Mouse (Mus musculus) limb, embryonic 15.5 days (tissue): ENCODE results near the gene 2210408I21Rik. TPM values are rescaled to one million over a fixed set of nuclear protein-coding genes. Genes with fewer than 3 reads are reported as not detected.

Experiments used
- ATAC-seq: fragments of 200-750 bp; cut with Nextera tagmentation; 2 replicates; pipeline ENCODE4 v1.8.0; 2017; ENCODE audit warnings: low read depth, moderate TSS enrichment; ENCODE audit not compliant: insufficient number of reproducible peaks, low FRiP score, low TSS enrichment
- H3K27ac ChIP-seq: fragments of 300-500 bp; sonication (generic); 2 replicates; pipeline ENCODE4 v1.5.1; 2015; ENCODE audit warnings: moderate library complexity, mild to moderate bottlenecking, inconsistent platforms
- H3K27me3 ChIP-seq: fragments of 300-500 bp; sonication (generic); 2 replicates; pipeline ENCODE4 v1.6.1; 2015; ENCODE audit warnings: inconsistent platforms
- H3K36me3 ChIP-seq: fragments of 300-500 bp; sonication (generic); 2 replicates; pipeline ENCODE4 v1.6.1; 2015; ENCODE audit warnings: inconsistent platforms
- H3K4me1 ChIP-seq: fragments of 300-500 bp; sonication (generic); 2 replicates; pipeline ENCODE4 v1.6.1; 2015; ENCODE audit warnings: inconsistent platforms
- H3K4me2 ChIP-seq: fragments of 300-500 bp; sonication (generic); 2 replicates; pipeline ENCODE4 v1.6.1; 2015; ENCODE audit warnings: mild to moderate bottlenecking, inconsistent platforms
- H3K4me3 ChIP-seq: fragments of 300-500 bp; sonication (generic); 2 replicates; pipeline ENCODE4 v1.5.1; 2015; ENCODE audit warnings: mild to moderate bottlenecking, inconsistent platforms
- H3K9ac ChIP-seq: fragments of 300-500 bp; sonication (generic); 2 replicates; pipeline ENCODE4 v1.6.1; 2015; ENCODE audit warnings: inconsistent platforms
- H3K9me3 ChIP-seq: fragments of 300-500 bp; sonication (generic); 2 replicates; pipeline ENCODE4 v1.6.1; 2016; ENCODE audit warnings: inconsistent platforms
- WGBS: fragments of 180-500 bp; shearing (Covaris S2); methylation state at CpG from one replicate; pipeline ENCODE4 v1.1.7; 2015; 5-methylcytosine and 5-hydroxymethylcytosine counted together
- polyA plus RNA-seq: library from polyadenylated mRNA; unstranded; fragments of >200 nt; fragmentation: Nextera tagmentation; extraction: Ambion mirVana; gene quantifications from 2 replicates; pipeline ENCODE4 v1.2.1, GENCODE M21; 2015

2210408I21Rik gene
- polyA plus RNA-seq, 1 experiment from 2014 or later: 9.8 TPM

DNA sequence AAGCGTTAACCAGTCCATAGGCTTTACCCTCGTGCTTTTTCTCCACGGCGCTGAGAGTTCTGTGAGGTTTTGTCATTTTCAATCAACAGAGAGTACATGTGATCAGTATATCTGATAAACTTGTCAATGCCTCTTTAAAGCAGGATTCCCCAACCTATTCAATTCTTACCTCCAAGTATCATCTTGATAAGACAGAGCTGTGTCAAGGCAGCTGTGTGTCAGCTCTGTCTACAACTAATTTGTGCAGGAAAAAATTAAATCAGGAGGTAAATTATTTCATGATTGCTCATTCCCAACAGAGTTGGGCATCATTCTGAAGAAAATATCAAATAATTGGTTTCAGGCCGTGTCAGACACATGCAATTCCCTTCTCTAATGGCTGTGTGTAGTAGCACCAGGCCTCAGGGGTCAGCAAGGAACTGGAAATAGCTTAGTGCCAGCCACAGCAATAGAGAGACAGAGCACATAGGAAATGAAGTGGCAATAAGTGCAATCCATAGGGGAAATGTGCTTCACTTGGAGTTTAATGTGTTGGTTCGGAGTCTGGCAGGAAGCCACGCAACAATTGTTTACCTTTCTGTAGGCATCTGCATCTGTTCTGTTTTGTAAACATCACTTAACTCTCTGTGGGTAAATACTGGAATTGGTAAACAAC, 73.6 kb downstream of the 2210408I21Rik start:
- Histone ChIP-seq H3K9me3 (no peaks in the 10 kb centered on the region), H3K4me3 (no peak overlapping the region), H3K4me2 (no peak overlapping the region), H3K36me3 (no peaks in the 10 kb centered on the region), H3K27me3 (no peaks in the 10 kb centered on the region), H3K9ac (no peak overlapping the region), H3K4me1 (no peaks in the 10 kb centered on the region), H3K27ac (no peak overlapping the region)
- no peak for ATAC-seq
- WGBS: 66% methylated on average over 7 of the region's 7 CpGs

GRCm38 (mm10) chr13:77213196-77213595, 77.9 kb downstream of the 2210408I21Rik start:
- no peaks in the 10 kb centered on the region for H3K9me3 ChIP-seq
- no peak overlapping the region for H3K9ac ChIP-seq
- H3K4me3 ChIP-seq: no peak overlapping the region
- no peak overlapping the region for H3K4me2 ChIP-seq
- no peak for ATAC-seq
- H3K27ac ChIP-seq: no peak overlapping the region
- no peaks in the 10 kb centered on the region for H3K27me3 ChIP-seq
- no peaks in the 10 kb centered on the region for H3K4me1 ChIP-seq
- H3K36me3 ChIP-seq: no peaks in the 10 kb centered on the region

- Histone ChIP-seq H3K9me3 (no peaks in the 10 kb centered on the region), H3K4me1 (no peaks in the 10 kb centered on the region), H3K4me3 (no peak overlapping the region), H3K9ac (no peak overlapping the region), H3K27ac (no peak overlapping the region), H3K27me3 (no peaks in the 10 kb centered on the region), H3K4me2 (no peak overlapping the region), H3K36me3 (no peaks in the 10 kb centered on the region)
- no peak for ATAC-seq
- 85% methylated on average over 2 of the region's 2 CpGs for WGBS
Observed at GRCm38 (mm10) chr13:77215460-77215859, 80.1 kb downstream of the 2210408I21Rik start.

DNA sequence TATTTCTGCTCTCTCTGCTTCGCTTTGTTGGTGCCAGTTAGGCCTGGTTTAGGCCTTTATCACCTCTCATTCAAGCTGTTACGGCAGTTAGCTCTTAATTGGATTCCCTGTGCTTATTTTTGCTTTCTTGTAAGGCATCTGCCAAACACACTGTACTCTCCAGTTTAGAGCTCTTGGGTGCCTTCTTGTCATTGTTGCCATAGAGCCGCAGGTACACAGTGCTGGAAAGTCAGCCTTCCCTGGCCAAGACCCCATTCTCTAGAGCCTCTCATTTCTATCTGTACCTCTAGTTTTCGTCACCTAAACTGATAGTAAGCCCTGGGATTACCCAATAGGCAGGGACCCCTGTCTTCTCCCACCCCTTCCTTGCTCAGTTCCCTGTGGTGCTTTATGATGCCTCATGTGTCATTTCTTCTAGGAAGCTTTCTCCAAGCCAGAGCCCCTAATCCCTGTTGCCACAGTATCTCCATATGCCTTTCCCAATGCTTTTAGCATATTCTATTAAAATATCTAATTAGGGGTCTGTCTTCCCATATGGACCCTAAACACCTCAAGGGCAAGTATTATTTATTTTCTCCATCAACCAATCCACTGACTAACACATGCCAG, 82.4 kb downstream of the 2210408I21Rik start:
- Histone ChIP-seq H3K4me1 (no peaks in the 10 kb centered on the region), H3K9ac (no peak overlapping the region), H3K27me3 (no peaks in the 10 kb centered on the region), H3K27ac (no peak overlapping the region), H3K9me3 (no peaks in the 10 kb centered on the region), H3K4me3 (no peak overlapping the region), H3K4me2 (no peak overlapping the region), H3K36me3 (no peaks in the 10 kb centered on the region)
- WGBS: 74% methylated on average over 4 of the region's 4 CpGs
- no peak for ATAC-seq

DNA sequence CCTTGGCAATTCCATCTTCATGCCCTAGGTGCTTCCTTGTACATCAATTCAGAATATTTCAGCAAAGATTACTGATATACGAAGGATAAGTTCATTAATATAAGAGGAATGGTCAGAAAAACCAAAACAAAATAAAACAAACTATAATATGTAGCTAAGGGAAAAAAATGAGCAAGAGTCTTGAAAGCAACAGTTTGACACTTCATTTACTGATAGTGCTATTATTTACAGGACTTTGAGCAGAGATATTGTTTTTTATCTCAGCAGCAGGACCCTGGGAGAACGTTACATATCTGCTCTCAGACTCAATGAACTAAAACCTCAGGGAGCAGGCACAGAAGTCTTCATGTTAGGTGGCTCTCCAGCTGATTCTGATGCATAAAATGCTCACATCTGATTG, 85.7 kb downstream of the 2210408I21Rik start:
- ATAC-seq: no peak
- no peak overlapping the region for H3K9ac ChIP-seq
- H3K4me1 ChIP-seq: no peaks in the 10 kb centered on the region
- H3K9me3 ChIP-seq: no peaks in the 10 kb centered on the region
- WGBS: 83% methylated on average over 2 of the region's 2 CpGs
- H3K4me3 ChIP-seq: no peak overlapping the region
- H3K27me3 ChIP-seq: no peaks in the 10 kb centered on the region
- H3K4me2 ChIP-seq: no peak overlapping the region
- H3K27ac ChIP-seq: no peak overlapping the region
- H3K36me3 ChIP-seq: no peaks in the 10 kb centered on the region

GRCm38 (mm10) chr13:77256541-77256940, 121.2 kb downstream of the 2210408I21Rik start:
- no peak overlapping the region for H3K4me3 ChIP-seq
- H3K4me2 ChIP-seq: no peak overlapping the region
- WGBS: 28% methylated on average over 6 of the region's 6 CpGs
- no peaks in the 10 kb centered on the region for H3K36me3 ChIP-seq
- H3K9ac ChIP-seq: no peak overlapping the region
- no peaks in the 10 kb centered on the region for H3K27me3 ChIP-seq
- ATAC-seq: no peak
- H3K9me3 ChIP-seq: no peaks in the 10 kb centered on the region
- H3K4me1 ChIP-seq: no peaks in the 10 kb centered on the region
- H3K27ac ChIP-seq: no peak overlapping the region

GRCm38 (mm10) chr13:77262715-77263338, 127.5 kb downstream of the 2210408I21Rik start:
- ATAC-seq: no peak
- Histone ChIP-seq H3K27me3 (0 out of 2 replicates have a peak, but pooled peaks cover 3% of the 10 kb centered on the region), H3K9me3 (no peaks in the 10 kb centered on the region), H3K4me1 (no peaks in the 10 kb centered on the region), H3K4me3 (no peak overlapping the region), H3K4me2 (no peak overlapping the region), H3K9ac (no peak overlapping the region), H3K36me3 (no peaks in the 10 kb centered on the region), H3K27ac (no peak overlapping the region)
- 55% methylated on average over 3 of the region's 3 CpGs for WGBS

DNA sequence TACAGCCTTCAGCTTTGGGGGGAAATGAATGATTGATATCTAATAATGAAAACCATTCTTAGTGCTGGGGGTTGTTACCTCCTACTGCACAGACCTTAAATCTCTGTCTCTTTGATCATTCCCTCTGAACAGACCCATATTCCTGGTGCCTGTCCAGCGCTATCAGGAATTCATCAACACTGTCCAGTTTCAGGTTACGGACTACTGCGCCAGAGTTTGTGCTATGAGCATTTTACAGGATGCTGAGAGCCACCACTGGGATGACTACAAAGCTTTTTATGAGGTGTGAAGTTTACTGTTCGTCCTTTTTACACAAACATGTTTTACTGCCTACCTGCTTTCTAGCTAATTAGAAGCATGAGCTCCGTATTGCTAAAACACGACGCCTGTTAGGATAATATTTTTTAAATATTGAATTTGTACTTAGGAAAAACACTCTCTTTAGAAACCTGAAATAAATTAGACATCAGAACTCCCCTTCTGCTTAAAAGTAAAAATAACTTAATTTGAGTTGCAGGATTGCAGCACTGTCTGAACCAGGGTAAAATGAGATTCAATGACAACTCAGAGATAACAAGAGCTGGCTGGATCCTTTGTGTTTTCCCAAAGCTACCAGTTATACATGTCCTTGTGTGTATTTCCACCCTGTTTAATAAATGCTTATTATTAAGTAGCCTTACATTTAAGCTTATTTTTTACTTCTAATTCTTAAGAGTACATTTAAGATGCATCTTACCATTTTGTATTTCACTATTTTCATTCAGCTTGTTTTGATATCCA, 128.2 kb downstream of the 2210408I21Rik start:
- H3K4me3 ChIP-seq: no peak overlapping the region
- 22% methylated on average over 7 of the region's 7 CpGs for WGBS
- no peak overlapping the region for H3K4me2 ChIP-seq
- no peaks in the 10 kb centered on the region for H3K36me3 ChIP-seq
- ATAC-seq: no peak
- H3K27me3 ChIP-seq: 0 out of 2 replicates have a peak, but pooled peaks cover 3% of the 10 kb centered on the region
- no peak overlapping the region for H3K9ac ChIP-seq
- H3K4me1 ChIP-seq: no peaks in the 10 kb centered on the region
- no peak overlapping the region for H3K27ac ChIP-seq
- no peaks in the 10 kb centered on the region for H3K9me3 ChIP-seq

DNA sequence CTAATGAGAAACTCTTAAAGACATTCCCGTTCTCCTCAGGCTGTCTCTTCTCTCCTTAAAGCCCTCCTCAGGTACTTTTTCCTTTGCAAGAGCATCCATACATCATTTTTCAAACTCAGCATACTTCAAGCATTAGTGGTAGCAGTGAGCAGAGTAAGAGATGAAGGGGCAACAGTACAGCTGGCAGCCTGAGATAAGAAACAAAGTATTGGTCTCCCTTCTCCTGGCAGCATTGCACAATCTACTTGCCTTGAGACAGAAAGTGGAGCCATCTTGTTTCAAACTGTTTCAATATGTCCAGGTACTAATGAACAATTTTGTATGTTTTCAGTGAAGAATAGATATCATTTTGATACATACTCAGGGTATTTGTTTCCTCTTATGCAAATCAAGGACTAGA, 129.1 kb downstream of the 2210408I21Rik start:
- Histone ChIP-seq H3K9me3 (no peaks in the 10 kb centered on the region), H3K27ac (no peak overlapping the region), H3K36me3 (no peaks in the 10 kb centered on the region), H3K4me1 (no peaks in the 10 kb centered on the region), H3K4me2 (no peak overlapping the region), H3K9ac (no peak overlapping the region), H3K4me3 (no peak overlapping the region), H3K27me3 (0 out of 2 replicates have a peak, but pooled peaks cover 3% of the 10 kb centered on the region)
- ATAC-seq: no peak
- WGBS: 33% methylated on average over 1 of the region's 1 CpGs

GRCm38 (mm10) chr13:77275172-77275747, 139.9 kb downstream of the 2210408I21Rik start:
- ATAC-seq: no peak
- no peak overlapping the region for H3K27ac ChIP-seq
- no peaks in the 10 kb centered on the region for H3K9me3 ChIP-seq
- 60% methylated on average over 3 of the region's 3 CpGs for WGBS
- H3K36me3 ChIP-seq: no peaks in the 10 kb centered on the region
- H3K27me3 ChIP-seq: no peaks in the 10 kb centered on the region
- H3K4me1 ChIP-seq: no peaks in the 10 kb centered on the region
- no peak overlapping the region for H3K4me3 ChIP-seq
- H3K9ac ChIP-seq: no peak overlapping the region
- H3K4me2 ChIP-seq: no peak overlapping the region

DNA sequence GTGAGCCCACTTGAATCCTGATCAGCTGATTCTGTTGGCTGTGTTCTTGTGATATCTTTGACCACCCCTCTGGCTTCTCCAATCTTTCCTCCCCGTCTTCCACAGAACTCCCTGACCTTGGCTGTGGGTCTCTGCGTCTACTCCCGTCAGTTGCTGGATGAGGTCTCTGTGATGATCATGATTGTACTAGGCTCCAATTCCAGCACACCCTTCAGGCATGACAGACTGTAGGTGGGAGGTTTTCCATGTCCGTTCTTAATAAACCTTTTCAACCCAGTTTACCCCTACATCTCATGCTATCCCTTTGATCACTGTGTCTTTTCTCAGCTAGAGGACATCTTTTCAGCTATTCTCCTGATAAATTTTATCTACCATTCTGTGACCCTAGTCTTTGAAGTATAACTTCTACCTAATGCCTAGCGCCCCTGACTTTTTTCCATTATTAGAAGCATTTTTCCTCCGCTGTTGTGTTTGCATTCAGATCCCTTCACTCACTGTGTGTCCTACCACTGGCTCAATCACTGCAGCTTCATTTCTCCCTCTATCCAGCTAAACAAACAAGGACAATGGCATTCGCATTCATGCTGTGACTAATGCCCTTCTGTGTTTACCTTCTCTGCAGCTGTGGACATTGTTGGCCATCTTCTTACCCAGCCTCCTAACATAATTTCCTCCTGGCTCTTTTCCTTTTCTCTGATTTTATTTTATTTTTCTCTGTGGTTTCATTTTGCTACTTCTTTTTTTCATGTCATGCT, 143.5 kb downstream of the 2210408I21Rik start:
- no peaks in the 10 kb centered on the region for H3K4me1 ChIP-seq
- WGBS: 85% methylated on average over 7 of the region's 7 CpGs
- ATAC-seq: no peak

More for the DNA sequence above, 143.5 kb downstream of the 2210408I21Rik start:
- no peaks in the 10 kb centered on the region for H3K9me3 ChIP-seq
- H3K27ac ChIP-seq: no peak overlapping the region
- H3K9ac ChIP-seq: no peak overlapping the region
- H3K4me3 ChIP-seq: no peak overlapping the region
- no peaks in the 10 kb centered on the region for H3K36me3 ChIP-seq
- H3K27me3 ChIP-seq: no peaks in the 10 kb centered on the region
- no peak overlapping the region for H3K4me2 ChIP-seq
